Mouse (Mus musculus) urinary bladder, postnatal 4 days (tissue): ENCODE results near the gene Slc48a1.

Experiments
- DNase-seq, 2 experiments: peaks; one replicate each; pipeline ENCODE4 v3.0.0; 2021 to 2022; ENCODE audit warnings: low spot score in 2 of 2

Slc48a1 gene

GRCm38 (mm10) chr15:97801811-97802210 is 23.5 kb downstream of the Slc48a1 start:
- no peak for DNase-seq

DNA sequence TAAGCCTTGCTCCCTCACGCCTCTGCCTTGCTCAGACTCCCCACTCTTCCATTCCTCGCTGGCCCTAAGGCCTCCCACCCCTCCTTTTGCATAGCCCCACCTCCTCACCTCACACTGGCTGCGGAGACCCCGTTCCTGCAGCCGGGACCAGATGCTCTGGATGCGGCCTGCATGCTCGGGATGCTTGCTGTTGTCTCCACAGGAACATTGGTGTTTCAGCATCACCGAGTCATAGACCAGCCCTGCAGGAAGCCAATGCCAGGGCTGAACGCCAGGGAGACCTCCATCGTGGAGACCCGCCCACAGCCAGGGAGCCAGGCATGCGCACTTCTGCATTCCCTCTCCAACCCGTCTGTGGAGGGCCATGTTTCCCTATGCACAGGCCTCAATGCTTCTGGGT is 24.3 kb downstream of the Slc48a1 start:
- no peak for DNase-seq

DNA sequence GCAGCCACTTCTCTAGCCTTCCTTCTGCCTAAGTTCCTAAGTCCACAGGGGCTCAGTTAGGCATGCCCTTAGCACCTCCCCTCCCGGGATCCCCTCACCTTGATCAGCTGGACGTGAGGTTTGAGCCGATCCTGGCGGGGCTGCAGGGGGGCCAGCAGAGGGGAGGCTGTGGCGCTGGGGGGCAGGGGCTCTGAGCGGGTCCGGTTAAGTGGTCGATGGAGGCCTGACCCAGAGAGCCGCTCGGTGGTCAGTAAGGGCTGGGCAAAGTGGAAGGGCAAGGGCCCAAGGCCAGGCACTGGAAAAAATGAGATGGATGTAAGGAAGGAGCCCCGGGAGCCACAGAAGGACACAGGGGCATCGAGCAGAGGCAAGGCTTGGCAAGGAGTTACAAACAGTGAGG is 29.5 kb downstream of the Slc48a1 start:
- DNase-seq, result no peak

DNA sequence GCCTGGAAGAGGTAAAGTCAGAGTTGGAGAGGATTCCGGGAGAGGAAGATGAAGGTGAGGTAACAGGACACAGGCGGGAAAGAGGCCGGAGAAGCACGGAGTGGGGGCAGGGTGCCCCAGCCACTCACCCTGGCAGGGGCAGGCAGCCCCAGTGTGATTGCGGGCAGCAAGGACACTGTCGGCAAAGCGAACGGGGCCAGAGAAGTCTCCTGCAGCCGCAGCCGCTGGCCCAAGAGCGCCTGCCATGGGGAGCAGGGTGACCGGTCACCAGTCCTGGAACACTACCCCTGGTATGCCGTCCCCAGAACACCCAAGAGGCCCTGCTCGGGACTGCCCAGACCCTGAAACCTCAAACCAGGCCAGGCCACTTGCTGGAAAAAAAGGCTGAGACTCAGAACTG is 30.2 kb downstream of the Slc48a1 start:
- DNase-seq, result no peak

DNA sequence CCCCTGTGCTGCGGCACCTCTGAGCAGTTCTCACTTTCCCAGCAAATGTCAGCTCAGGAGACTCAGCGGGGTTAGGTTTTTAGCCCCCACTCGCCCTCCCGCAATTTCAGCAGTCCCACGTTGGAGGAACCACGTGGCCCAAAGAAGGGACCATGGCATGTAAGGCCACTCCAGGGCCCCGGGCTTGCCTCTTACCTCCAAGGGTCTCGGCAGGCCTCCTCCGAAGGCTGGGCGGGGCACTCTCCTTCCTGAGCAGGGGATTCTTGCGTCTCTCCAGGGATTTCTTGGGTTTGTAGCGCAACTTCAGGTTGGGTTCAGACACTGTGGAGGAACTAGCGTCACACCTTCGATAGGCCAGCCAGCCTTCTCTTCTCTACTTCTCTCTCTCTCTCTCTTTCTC is 30.9 kb downstream of the Slc48a1 start:
- no peak for DNase-seq

DNA sequence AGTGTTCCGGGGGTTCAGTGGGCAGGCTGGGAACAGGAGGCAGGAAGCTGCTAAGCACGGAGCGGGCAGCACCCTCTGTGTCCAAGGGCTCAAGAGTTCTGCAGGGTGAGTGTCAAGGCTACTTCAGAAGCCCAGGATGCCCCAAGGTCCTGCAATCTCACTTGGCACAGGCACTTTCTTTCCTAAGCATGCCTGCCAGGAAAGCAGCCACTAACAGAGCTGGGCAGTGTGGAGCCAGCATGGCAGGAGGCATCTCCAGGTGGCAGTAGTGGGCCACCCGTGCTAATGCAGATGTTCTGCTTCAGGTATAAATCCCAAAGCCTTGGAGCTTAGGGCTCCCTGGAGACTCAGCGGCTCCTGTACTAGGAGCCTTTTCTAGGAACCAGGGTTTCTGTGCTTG is 31.6 kb downstream of the Slc48a1 start:
- DNase-seq, result no peak

DNA sequence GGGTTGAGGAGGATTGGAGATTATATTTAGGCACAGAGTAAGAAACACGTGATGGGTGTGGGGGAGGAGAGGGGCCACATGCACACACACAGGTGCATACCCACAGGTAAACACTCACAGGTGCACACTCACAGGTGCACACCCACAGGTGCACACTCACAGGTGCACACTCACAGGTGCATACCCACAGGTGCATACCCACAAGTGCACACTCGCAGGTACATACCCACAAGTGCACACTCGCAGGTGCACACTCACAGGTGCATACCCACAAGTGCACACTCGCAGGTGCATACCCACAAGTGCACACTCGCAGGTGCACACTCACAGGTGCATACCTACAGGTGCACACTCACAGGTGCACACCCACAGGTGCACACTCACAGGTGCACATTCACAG is 32.1 kb downstream of the Slc48a1 start:
- no peak for DNase-seq

DNA sequence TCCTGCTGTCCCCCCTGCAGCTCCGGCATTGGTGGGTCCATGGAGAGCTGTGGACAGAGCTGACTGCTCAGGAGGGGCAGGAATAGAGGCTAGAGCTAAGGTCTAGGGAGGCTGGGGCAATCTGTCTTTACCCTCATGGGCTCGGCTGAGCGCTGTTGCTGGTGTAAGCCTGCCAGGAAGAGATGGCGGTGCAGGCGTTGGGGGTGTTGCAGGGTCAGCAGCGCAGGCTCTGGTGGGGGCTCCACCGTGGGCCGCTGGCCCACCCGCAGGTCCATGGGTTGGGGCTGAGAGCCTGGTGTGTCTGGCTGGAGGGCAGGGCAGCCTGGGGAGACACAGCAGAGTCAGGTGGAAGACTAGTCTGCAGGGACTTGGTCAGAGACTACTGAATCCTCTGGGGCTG is 33.0 kb downstream of the Slc48a1 start:
- no peak for DNase-seq

GRCm38 (mm10) chr15:97812126-97812525 is 33.8 kb downstream of the Slc48a1 start:
- peak in 1 of 2 experiments; percentile 72 for DNase-seq

DNA sequence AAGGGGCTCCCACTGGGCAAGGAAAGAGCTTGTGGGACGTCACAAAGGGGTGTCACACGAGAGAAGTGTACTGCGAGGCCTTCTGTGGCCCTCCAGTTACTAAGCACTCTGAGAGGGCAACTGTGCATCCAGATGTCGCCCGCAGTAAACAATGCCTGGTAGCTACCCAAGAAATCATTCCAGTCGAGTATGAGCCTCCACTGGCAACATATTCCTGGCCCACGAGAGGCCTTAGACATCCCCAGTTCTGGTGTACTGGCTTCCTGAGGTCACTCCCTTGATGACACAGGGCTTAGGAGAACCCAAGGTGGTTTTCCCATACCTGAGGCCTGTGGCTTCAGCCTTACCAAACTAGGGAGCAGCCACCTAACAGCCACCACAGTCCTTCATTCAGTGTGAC is 34.6 kb downstream of the Slc48a1 start:
- DNase-seq, result no peak

DNA sequence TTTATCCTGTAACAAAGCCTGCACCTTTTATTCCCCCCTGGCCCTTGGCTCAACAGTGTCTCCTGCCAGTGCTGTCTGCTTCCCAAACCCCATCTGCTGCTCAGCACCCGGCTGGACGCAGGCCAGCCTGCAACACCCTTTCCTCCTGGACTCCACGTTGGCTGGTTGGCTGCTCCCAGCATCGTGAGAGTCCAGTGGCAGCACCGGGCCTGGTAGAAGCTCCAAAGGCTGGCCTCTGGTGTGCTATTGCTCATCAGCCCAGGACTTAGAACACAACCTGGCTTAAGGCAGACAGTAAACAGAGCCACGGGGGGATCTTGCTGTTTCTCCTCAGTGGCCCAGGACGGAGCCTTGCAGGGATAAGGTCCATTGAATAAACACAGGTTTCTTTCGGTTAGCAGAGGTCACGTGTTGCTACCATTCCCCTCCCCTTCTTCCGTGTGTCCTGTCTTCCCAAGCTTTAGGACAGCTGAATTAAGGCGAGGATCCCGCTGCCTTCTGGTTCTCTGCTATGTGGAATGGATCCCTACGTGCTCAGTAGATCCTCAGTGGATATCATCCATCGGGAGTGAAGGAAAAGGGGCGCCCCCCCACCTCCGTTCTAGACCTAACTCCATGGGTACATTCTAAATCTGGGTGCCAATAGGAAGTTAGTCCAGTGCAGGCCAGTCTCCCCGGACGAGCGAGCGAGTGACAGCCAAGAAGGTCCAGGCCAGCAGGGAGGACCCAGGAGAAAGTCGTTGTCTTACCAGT is 35.3 kb downstream of the Slc48a1 start:
- DNase-seq, result no peak

DNA sequence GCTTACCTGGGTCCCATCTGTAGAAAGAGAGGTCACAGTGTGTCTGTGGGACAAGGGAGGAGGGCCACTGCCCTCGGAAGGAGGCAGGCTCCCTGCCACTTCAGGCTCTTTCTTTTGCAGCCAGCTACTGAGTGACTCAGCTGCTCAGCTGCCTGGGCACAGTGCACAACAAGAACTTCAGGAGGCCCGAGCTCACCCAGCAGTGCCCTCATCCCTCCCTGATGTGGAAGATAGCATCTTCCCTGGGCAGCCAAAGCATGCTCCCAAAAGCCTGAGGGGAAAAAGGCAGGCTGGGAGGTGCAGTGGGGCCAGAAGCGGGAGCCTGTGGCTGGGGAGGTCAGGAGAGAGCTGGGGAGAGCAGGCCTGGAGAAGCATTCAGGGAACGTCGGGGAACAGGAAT is 36.4 kb downstream of the Slc48a1 start:
- DNase-seq, result no peak

DNA sequence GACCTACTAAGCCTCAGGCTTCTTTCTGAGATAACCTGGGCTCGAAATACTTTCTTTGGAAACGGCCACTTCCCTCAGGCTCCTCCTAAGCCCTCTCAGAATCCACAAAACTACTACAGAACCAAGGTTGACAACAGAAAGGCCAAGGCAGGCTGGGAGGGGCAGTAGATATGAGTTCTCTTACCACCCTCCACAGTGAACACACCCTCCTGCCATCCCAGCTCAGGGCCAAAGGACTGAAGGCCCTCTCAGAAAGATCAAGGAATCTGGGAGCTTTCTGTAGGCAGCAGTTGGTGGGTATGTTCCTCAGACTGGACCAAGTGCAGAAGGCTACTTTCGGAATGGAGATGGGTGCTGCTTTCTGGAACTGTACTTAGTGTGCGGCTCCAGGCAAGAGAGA is 36.9 kb downstream of the Slc48a1 start:
- no peak for DNase-seq

DNA sequence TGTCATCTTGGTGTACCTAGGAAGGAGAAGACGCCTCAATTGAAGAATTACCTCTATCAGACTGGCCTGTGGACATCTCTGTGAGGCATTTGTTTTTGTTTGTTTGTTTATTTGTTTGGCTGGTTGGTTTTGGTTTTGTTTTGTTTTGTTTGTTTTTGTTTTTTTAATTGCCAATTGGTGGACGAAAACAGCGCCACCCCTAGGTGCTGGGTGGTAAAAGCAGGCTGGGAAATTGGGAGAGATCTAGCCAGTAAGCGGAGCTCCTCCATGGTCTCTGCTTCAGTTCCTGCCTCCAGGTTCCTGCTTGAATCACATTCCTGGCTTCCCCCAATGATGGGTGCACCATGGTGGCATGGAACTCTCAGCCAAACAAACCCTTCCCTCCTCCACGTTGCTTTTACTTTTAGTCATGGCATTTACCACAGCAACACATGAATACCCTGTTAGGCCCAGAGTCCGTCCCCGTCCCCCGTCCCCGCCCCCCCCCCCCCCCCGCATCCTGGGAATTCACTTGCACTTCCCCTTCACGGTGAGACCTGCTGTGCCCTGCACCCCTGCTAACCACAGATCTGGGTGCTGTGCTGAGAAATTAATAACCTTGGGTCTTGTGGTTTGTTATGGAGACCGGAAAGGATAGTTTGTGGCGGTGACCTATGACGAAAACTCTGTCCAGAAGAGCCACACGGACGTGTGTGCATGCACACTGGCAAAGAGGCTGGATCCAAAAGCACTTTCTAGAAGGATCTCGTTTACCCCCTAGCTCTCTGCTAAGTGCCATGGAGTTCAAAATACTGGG is 38.1 kb downstream of the Slc48a1 start:
- no peak for DNase-seq

GRCm38 (mm10) chr15:97819937-97820336 is 41.6 kb downstream of the Slc48a1 start:
- no peak for DNase-seq

GRCm38 (mm10) chr15:97821321-97821982 is 43.1 kb downstream of the Slc48a1 start:
- no peak for DNase-seq

DNA sequence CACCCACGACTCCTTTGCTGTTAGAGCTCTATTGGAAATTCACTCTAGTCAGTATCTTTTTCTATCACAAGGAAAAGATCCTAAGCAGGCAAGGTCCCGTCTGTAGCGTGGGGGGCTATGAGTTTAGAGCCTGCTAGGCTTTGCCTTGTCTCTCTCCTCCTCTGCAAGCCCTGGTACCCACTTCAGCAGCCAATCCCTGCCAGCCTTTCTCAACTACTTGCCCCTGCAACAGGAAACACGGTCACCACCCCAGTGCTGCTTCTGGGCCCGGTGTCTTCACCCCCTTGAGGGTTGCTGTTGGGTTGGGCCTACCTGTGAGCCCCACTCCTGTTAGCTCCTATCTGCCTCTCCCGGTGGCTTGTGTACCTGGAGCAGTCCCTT is 43.7 kb downstream of the Slc48a1 start:
- DNase-seq, result no peak

DNA sequence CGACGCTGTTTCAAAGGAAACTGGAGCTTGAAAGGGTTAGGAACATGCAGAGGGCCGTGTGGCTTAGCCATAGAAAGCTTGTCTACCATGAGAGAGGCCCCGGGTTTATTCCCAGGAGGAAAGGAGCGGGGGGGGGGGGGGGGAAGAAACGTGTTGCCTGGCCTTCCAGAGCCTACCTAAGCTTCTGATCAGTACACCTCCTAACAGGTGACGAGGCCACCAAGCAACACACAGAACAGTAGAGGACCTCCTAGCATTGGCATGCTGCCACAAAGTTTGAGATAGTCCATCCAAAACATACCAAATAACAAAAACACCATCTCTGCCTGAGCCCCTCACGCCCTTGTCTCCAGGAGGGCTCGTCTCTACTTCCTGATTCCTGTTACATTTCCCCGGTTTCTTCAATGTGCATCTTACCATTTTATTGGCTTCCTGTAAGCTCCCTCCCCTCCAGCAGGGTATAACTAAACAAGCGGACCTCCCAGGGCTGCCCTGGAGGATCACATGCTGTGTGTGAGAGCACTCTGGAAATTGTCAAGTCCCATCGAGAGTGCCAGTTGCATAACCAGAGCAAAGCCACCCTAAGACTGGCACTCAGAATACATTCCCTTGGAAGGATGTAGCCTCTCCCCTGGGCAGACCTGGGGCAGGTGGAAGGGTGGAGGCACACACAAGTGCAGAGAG is 44.4 kb downstream of the Slc48a1 start:
- DNase-seq, result no peak

GRCm38 (mm10) chr15:97823479-97823878 is 45.2 kb downstream of the Slc48a1 start:
- no peak for DNase-seq

GRCm38 (mm10) chr15:97824042-97824441 is 45.7 kb downstream of the Slc48a1 start:
- no peak for DNase-seq

GRCm38 (mm10) chr15:97825071-97825940 is 47.0 kb downstream of the Slc48a1 start:
- peak; percentile 83 to 89 for DNase-seq
